Mouse (Mus musculus) CD4-positive, CD25-positive, alpha-beta regulatory T cell (primary cell): ENCODE results near the gene Gm13212. TPM values are rescaled to one million over a fixed set of nuclear protein-coding genes. Genes with fewer than 3 reads are reported as not detected.

Source experiments
- polyA plus RNA-seq: library from polyadenylated mRNA; unstranded; fragments of 100-300 nt; shearing (Covaris generic); gene quantifications from one replicate; pipeline ENCODE4 v1.2.1, GENCODE M21; 2017

Gene Gm13212
- 10.5 TPM for polyA plus RNA-seq

GRCm38 (mm10) chr4:145585078-145585477, at the start of gene Gm13212:
TSS of gene Gm13212 (plus strand) at chr4:145585166.

GRCm38 (mm10) chr4:145670385-145670784, 85.4 kb downstream of the Gm13212 start, which contains the start of gene Zfp980:
TSS of gene Zfp980 (plus strand) at chr4:145670685.

Other genes starting within 250 kb of the Gm13212 start
- gene Zfp990, start 74.4 kb upstream of the Gm13212 start, polyA plus RNA-seq: 0.77 TPM
- gene Zfp980, start 85.5 kb downstream of the Gm13212 start, polyA plus RNA-seq: not detected